Mouse (Mus musculus) G1E (cell line): ENCODE measurements around the gene Ilk.

Source experiments
- CTCF ChIP-seq: IDR thresholded peaks from 2 replicates; pipeline ENCODE4 v1.5.1; 2012; ENCODE audit warnings: low read depth, low read length, inconsistent platforms, mixed read lengths
- GATA1 ChIP-seq: IDR thresholded peaks from 2 replicates; pipeline ENCODE4 v1.6.1; 2012; ENCODE audit warnings: borderline replicate concordance, low read length, inconsistent platforms, mixed read lengths
- GATA2 ChIP-seq: IDR thresholded peaks from 2 replicates; pipeline ENCODE4 v1.6.1; 2012; ENCODE audit warnings: low read depth, low read length, inconsistent platforms, borderline replicate concordance
- POLR2AphosphoS5 ChIP-seq: IDR thresholded peaks from 2 replicates; pipeline ENCODE4 v1.6.1; 2012; ENCODE audit warnings: low read depth, low read length, inconsistent platforms; ENCODE audit not compliant: insufficient replicate concordance
- TAL1 ChIP-seq: conservative IDR thresholded peaks from 2 replicates; pipeline ENCODE4 v1.6.1; 2012; ENCODE audit warnings: low read depth, low read length, inconsistent platforms, mixed read lengths

DNA sequence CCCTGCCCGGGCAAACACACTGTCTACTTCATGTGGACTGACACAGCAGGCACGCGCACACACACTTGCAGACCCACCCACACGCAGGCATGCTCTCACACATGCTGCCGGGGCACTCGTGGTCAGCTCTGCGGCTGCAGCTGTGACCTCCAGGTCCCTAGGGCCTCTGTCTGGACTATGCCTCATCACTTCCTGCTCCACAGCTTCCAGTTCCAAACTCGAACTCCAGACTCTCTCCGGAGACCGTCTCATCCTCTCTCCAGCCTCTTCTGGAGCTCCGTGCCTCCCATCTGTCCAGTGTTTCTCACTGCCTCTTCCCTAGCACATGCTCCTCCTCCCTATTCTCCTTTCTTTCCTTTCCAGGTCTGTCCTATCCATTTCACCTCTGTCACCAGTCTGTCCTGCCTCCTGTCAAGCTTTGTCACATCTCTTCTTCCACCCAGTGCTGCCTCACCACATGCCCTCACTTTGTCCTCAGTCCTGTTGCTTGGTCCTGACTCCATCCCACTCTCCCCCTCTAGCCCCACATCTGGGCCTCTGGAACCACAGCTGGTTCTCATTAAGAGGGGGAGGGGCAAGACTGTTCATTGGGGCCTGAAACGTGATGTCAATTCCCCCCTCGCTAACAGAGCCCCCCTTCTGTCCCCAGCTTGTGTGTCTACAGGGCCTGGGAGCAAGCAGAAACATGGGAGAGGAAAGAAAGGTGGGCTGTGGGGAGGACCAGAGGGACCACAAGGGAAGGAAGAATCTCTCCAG is 41.6 kb downstream of the Ilk start:
- TF ChIP-seq CTCF (no peak), GATA1 (no peak), GATA2 (no peak), TAL1 (no peak), POLR2AphosphoS5 (no peak)
